Comparison of ENCODE assay signal across 9 mouse cellular contexts in genomic region chr6:30700182-30700581, GRCm38 (mm10). TPM values are rescaled to one million over a fixed set of nuclear protein-coding genes. Genes with fewer than 3 reads are reported as not detected.
DNase-seq lines count a peak whose midpoint lies in the region; ATAC-seq and TF ChIP-seq lines count a peak whose summit lies in the region.
"Had no signal": no experiment of that assay in that cellular context is flagged by ENCODE, and none has a peak within 500 bp of the region (broad histone marks: within the 10 kb centered on the region; RNA-seq: fewer than 3 reads in every experiment).

No protein-coding gene starts in this region.

- WGBS in lung, embryonic 16.5 days = 37% methylated on average over 6 of the region's 6 CpGs
- WGBS in heart, embryonic 16.5 days = 48% methylated on average over 6 of the region's 6 CpGs
- WGBS in liver, postnatal 0 days (ENCODE audit: insufficient replicate concordance) = 30% methylated on average over 6 of the region's 6 CpGs

- peak overlapping the region; percentile 69 for H3K27ac ChIP-seq in lung, embryonic 16.5 days (ENCODE audit: low read length)
- peak overlapping the region; percentile 79 for H3K27ac ChIP-seq in heart, embryonic 16.5 days (ENCODE audit: low read length)
- peak overlapping the region; percentile 0; the same call in 1 of the 2 replicates for H3K27ac ChIP-seq in liver, postnatal 0 days (ENCODE audit: low read depth)
- H3K27ac ChIP-seq: midbrain, embryonic 12.5 days had no signal

- H3K9me3 ChIP-seq in lung, embryonic 16.5 days (ENCODE audit: control insufficient read depth, low read length) = no peaks in the 10 kb centered on the region
- no peaks in the 10 kb centered on the region for H3K9me3 ChIP-seq in heart, embryonic 16.5 days (replicated peaks; ENCODE audit: control insufficient read depth, low read length)
- no peaks in the 10 kb centered on the region for H3K9me3 ChIP-seq in liver, postnatal 0 days (ENCODE audit: low read length)
- H3K9me3 ChIP-seq: midbrain, embryonic 12.5 days had no signal

- no peak overlapping the region for H3K4me3 ChIP-seq in lung, embryonic 16.5 days (ENCODE audit: low read length)
- H3K4me3 ChIP-seq in heart, embryonic 16.5 days (ENCODE audit: low read length) = no peak overlapping the region
- no peak overlapping the region for H3K4me3 ChIP-seq in liver, postnatal 0 days (ENCODE audit: low read depth, low read length)
- H3K4me3 ChIP-seq: midbrain, embryonic 12.5 days had no signal

- peaks cover 8% of the 10 kb centered on the region for H3K4me1 ChIP-seq in lung, embryonic 16.5 days (replicated peaks; ENCODE audit: control insufficient read depth, insufficient read depth, low read length)
- H3K4me1 ChIP-seq in heart, embryonic 16.5 days (ENCODE audit: control insufficient read depth, insufficient read depth, low read length) = peaks cover 16% of the 10 kb centered on the region
- peaks cover 4% of the 10 kb centered on the region for H3K4me1 ChIP-seq in liver, postnatal 0 days (ENCODE audit: insufficient read depth)

- TF ChIP-seq CTCF in liver, postnatal 0 days (IDR thresholded peaks at IDR 0.05; ENCODE audit: low read depth) = no peak

- H3K36me3 ChIP-seq in lung, embryonic 16.5 days (ENCODE audit: control insufficient read depth, insufficient read depth, low read length) = no peaks in the 10 kb centered on the region
- no peaks in the 10 kb centered on the region for H3K36me3 ChIP-seq in heart, embryonic 16.5 days (ENCODE audit: control insufficient read depth, insufficient read depth)
- no peaks in the 10 kb centered on the region for H3K36me3 ChIP-seq in liver, postnatal 0 days (replicated peaks; ENCODE audit: insufficient read depth, low read length)
- H3K36me3 ChIP-seq: midbrain, embryonic 12.5 days had no signal

- no peaks in the 10 kb centered on the region for H3K27me3 ChIP-seq in lung, embryonic 16.5 days (ENCODE audit: control insufficient read depth, insufficient read depth, low read depth, low read length)
- H3K27me3 ChIP-seq in heart, embryonic 16.5 days (ENCODE audit: control insufficient read depth, insufficient read depth, low read length) = no peaks in the 10 kb centered on the region
- no peaks in the 10 kb centered on the region for H3K27me3 ChIP-seq in liver, postnatal 0 days (ENCODE audit: insufficient read depth, low read length)
- H3K27me3 ChIP-seq: midbrain, embryonic 12.5 days had no signal

- ATAC-seq in lung, embryonic 16.5 days (ENCODE audit: low read depth) = peak; percentile 77
- ATAC-seq in heart, embryonic 16.5 days (replicated peaks; ENCODE audit: extremely low read depth, insufficient read depth, low FRiP score) = peak; percentile 18
- ATAC-seq in liver, postnatal 0 days = no peak; the same call in 1 of the 2 replicates

- DNase-seq in embryo, embryonic 10 days (ENCODE audit: low spot score) = peak; percentile 41
- no peak for DNase-seq in embryo, embryonic 11 days
- no peak for DNase-seq in lung, postnatal 36 days
- no peak for DNase-seq in liver, postnatal 0 days
- DNase-seq in MN1 (ENCODE audit: low spot score) = no peak
- no peak for DNase-seq in embryo, embryonic 10.5 days (ENCODE audit: low spot score)

- no peak overlapping the region for H3K9ac ChIP-seq in lung, embryonic 16.5 days (ENCODE audit: low read length)
- no peak overlapping the region for H3K9ac ChIP-seq in heart, embryonic 16.5 days (ENCODE audit: low read length)
- H3K9ac ChIP-seq in liver, postnatal 0 days (replicated peaks) = no peak overlapping the region
- H3K9ac ChIP-seq: midbrain, embryonic 12.5 days had no signal

- TF ChIP-seq EP300 in liver, postnatal 0 days (IDR thresholded peaks at IDR 0.05; ENCODE audit: low read depth) = 0 out of 2 replicates have a peak, but pooled peaks have one; percentile 17

- no peak overlapping the region for H3K4me2 ChIP-seq in lung, embryonic 16.5 days (ENCODE audit: low read depth, low read length)
- no peak overlapping the region for H3K4me2 ChIP-seq in heart, embryonic 16.5 days (ENCODE audit: low read depth, low read length)
- peak overlapping the region; percentile 35; the same call in 1 of the 2 replicates for H3K4me2 ChIP-seq in liver, postnatal 0 days (ENCODE audit: low read depth, low read length)
- H3K4me2 ChIP-seq: midbrain, embryonic 12.5 days had no signal

RNA-seq across cellular contexts. Expression of gene Cep41, which starts 6.6 kb away (rescaled TPM):
- polyA plus RNA-seq in lung, embryonic 16.5 days (2015; fragmentation: Nextera tagmentation; extraction: Ambion mirVana) = 15.6 and 16.0 TPM in 2 replicates
- 9.3 and 10.5 TPM in 2 replicates for polyA plus RNA-seq in heart, embryonic 16.5 days (2015; fragmentation: Nextera tagmentation; extraction: Ambion mirVana)
- 2.8 TPM in 2 replicates for polyA plus RNA-seq in liver, postnatal 0 days (2015; fragmentation: Nextera tagmentation; extraction: Ambion mirVana)

RNA-seq across cellular contexts. Expression of gene Mest, which starts 23.2 kb away (rescaled TPM):
- 1,483 and 1,593 TPM in 2 replicates for polyA plus RNA-seq in lung, embryonic 16.5 days (2015; fragmentation: Nextera tagmentation; extraction: Ambion mirVana)
- polyA plus RNA-seq in heart, embryonic 16.5 days (2015; fragmentation: Nextera tagmentation; extraction: Ambion mirVana) = 1,693 and 1,886 TPM in 2 replicates
- 117 and 119 TPM in 2 replicates for polyA plus RNA-seq in liver, postnatal 0 days (2015; fragmentation: Nextera tagmentation; extraction: Ambion mirVana)

Comparison
In these comparisons a context has a peak if more than half of its experiments do, and no peak if none do; other contexts are left out.
1. H3K27ac ChIP-seq: peak in every context shown above with its lines; median percentile 79 in heart, embryonic 16.5 days; 69 in lung, embryonic 16.5 days; 0 in liver, postnatal 0 days.
2. RNA of gene Mest, which starts 23.2 kb away (polyA plus RNA-seq): 1,693 to 1,886 TPM in heart, embryonic 16.5 days and 1,483 to 1,593 TPM in lung, embryonic 16.5 days; 117 to 119 TPM in liver, postnatal 0 days; every median in the first group is over 10 times any median in the second.